Mouse (Mus musculus) common myeloid progenitor, adult 5-6 weeks (primary cell): ENCODE measurements around the gene Rnf5. TPM values are rescaled to one million over a fixed set of nuclear protein-coding genes. Genes with fewer than 3 reads are reported as not detected.
A peak's percentile ranks its signal among the peaks of the same experiment; 100 is the strongest.

ENCODE experiments used
- ATAC-seq: replicated peaks from 2 replicates; pipeline ENCODE4 v1.8.0; 2016; ENCODE audit warnings: low read depth, mild to moderate bottlenecking, moderate TSS enrichment, inconsistent platforms; ENCODE audit not compliant: poor library complexity, severe bottlenecking
- total RNA-seq: library from RNA; stranded (forward); fragments of 200-1000, 187-1606 nt; gene quantifications from 2 replicates; pipeline ENCODE4 v1.2.3, GENCODE M21; 2017

Gene Rnf5
- total RNA-seq, 1 experiment from 2014 or later: 14.4 TPM

- ATAC-seq: no peak
Observed at GRCm38 (mm10) chr17:34607997-34608396, 4.5 kb upstream of the Rnf5 start.

- no peak for ATAC-seq
Observed at GRCm38 (mm10) chr17:34606186-34607039, 2.9 kb upstream of the Rnf5 start.

- peak; percentile 29 for ATAC-seq
Observed at GRCm38 (mm10) chr17:34605609-34606008, 2.1 kb upstream of the Rnf5 start.

- ATAC-seq: no peak
Observed at GRCm38 (mm10) chr17:34604511-34605237, 1.2 kb upstream of the Rnf5 start.

DNA sequence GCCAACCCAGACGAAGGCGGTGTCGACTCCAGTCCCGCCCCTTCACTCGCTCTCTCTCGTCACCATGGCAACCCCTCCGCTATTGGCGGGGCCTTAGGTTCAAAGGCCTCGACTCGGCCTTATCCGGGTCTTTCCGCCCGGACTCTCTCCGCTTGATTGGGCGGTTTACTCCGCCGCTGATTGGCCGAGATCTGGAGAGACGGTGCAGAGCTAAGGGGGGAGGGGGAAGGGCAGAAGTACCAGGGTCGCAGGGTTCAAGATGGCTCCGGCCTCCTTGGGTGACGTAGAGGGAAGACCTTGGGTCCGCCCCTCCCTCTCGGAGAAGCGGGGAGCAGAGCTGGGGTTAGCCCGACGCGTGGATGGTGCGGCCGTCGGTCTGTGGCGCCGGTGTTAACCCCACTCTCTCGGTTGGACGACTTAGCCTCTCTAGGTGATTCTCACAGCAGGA, 595 bp upstream of the Rnf5 start, which contains the start of gene Agpat1:
Agpat1 (plus strand) TSS at position 202 of the 448 bp plus-strand sequence.
- peak; percentile 72 for ATAC-seq

DNA sequence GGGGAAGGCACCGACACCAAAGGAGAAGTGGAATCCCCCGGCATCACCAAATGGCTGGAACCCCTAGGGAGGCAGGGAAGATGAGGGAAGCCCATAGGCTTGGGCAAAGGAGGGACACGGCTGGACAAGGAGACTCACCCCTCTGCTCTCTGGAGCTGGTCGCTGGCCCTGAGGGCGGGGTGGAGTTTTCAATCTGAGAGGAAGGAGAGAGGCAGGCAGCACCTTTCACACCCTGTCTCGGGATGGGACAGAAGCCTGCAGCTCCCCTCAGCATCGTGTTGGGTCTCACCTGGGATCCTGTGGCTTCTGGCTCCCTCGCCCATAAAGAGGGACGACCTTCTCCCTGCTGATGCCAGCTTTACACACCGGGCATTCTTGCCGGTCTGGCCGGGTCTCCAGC, 1.7 kb downstream of the Rnf5 start:
- ATAC-seq: no peak

DNA sequence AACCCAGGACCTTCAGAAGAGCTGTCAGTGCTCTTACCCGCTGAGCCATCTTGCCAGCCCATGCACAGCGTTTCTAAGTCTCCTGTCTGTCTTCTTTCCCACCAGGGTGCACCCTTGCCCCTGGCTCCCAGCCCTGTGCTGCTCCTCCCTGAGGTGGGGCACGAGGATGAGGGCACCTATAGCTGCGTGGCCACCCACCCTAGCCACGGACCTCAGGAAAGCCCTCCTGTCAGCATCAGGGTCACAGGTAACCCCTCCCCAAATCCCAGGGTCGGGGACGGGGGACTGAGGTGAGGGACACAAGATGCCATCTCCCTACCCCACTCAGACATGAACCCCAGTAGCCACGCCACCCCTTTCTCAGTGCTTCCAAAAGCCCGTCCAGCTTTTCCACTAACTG, 3.6 kb downstream of the Rnf5 start:
- no peak for ATAC-seq

- ATAC-seq: no peak
Observed at GRCm38 (mm10) chr17:34597566-34598095, 5.9 kb downstream of the Rnf5 start, which contains the start of gene Ager. Ager (plus strand) TSS chr17:34597862.

- ATAC-seq: no peak
Observed at GRCm38 (mm10) chr17:34596098-34596497, 7.4 kb downstream of the Rnf5 start.

DNA sequence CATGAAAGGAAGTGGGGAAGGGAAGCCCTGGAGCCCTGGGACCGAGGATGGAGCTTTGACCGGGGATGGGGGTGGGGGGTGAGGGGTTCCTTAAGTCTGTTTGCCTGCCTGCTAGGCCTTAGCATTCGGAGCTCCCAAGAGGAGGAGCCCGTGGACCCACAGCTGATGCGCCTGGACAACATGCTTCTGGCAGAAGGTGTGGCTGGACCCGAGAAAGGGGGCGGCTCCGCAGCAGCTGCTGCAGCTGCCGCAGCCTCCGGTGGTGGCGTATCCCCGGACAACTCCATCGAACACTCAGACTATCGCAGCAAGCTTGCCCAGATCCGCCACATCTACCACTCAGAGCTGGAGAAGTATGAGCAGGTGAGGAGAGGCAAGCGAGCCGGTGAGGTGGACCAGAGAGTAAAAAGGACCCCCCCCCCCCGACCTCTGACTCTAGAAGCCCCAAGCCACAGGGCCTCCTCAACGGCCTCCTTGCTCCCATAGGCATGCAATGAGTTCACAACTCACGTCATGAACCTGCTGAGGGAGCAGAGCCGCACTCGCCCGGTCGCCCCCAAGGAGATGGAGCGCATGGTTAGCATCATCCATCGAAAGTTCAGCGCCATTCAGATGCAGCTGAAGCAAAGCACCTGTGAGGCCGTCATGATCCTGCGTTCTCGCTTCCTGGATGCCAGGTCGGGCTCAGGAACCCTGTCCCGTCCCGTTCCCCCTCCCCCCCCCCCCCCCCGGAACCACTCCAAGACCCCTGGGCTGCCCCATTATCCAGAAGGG, 9.6 kb downstream of the Rnf5 start:
- no peak for ATAC-seq

GRCm38 (mm10) chr17:34592581-34593549, 10.6 kb downstream of the Rnf5 start:
- ATAC-seq: no peak

- ATAC-seq: peak; percentile 55
Observed at GRCm38 (mm10) chr17:34591994-34592375, 11.5 kb downstream of the Rnf5 start.

- no peak for ATAC-seq
Observed at GRCm38 (mm10) chr17:34591029-34591993, 12.2 kb downstream of the Rnf5 start, which contains the start of gene Pbx2. Pbx2 (plus strand) TSS chr17:34591266.

GRCm38 (mm10) chr17:34590154-34590987, 13.1 kb downstream of the Rnf5 start:
- no peak for ATAC-seq

DNA sequence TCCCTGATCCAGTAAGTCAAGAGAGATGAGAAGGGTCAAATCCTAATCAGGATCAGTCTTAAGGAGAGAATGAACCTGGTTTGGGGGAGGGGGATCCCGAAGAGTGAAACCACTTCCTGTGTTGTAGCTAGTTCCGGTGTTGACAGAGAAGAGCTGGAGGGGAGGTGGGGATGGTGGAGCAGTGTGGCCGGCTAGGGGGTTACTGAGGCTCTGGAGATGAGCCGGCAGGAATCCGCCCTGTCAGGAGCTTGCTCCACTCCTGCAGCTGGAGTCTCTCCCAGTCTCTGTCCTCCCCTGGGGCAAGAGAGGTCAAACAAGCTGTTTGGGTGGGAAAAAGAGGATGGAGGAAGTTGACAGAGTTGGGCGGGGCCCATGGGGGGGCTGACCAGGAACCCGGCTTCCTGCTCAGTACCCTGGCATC, 13.8 kb downstream of the Rnf5 start, which contains the start of gene Gpsm3:
Gpsm3 (plus strand) TSS at position 126 of the 421 bp plus-strand sequence.
- ATAC-seq: peak; percentile 6; the same call in 1 of the 2 replicates

DNA sequence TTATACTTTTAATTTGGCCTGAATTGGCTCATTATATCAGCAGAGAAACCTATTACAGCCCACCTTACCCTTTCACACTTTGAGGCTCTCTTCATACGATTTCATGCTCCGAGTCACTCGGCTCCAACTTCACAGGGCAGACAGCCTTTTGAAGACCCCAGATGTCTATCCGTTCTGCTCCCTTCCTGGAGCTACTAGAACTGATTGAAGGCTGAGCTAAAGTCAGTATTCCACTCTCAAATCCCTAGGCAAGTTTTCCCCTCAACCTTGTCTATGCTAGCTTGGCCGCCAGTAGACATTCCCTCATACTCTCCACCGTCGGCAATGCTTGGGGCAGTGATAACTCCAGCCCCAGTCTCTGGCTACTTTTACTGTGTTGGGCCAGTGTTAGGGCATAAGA, 14.3 kb downstream of the Rnf5 start:
- no peak for ATAC-seq

- ATAC-seq: no peak
Observed at GRCm38 (mm10) chr17:34588767-34589166, 14.7 kb downstream of the Rnf5 start.
